In the genomic region with DNA sequence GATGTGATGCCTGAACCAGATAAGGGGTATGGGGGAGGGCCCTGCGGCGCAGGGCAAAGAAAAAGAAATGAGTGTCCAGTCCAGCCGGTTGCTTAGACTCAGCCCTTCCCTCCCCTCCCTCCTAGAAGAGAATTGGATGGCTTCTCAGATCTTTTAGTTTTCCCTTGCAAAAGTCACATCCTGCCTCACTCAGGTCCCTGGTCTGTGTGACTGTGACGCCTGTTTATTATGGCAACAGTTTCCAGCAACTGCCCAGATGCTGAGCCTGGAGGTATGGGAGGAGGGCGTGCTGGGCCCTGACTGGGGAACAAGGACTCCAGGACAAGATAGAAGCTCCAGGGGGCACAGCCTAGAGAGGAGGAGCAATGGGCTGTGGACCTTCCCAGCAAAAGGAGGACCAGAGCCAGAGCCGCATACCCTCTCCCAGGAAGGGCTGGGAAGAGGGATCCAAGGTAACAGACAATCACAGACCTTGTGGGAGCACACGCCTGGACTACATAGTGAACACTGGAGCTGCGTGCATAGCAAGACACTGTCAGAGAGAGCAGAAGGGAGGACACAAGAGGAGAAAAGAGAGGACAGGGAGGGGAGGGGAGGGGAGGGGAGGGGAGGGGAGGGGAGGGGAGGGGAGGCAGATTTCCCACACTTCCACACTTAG, we compare ENCODE assay signal across 9 mouse cellular contexts. TPM values are rescaled to one million over a fixed set of nuclear protein-coding genes. Genes with fewer than 3 reads are reported as not detected.
A peak's percentile ranks its signal among the peaks of the same experiment; 100 is the strongest.
DNase-seq lines count a peak whose midpoint lies in the region; ATAC-seq and TF ChIP-seq lines count a peak whose summit lies in the region.
"Had no signal": no experiment of that assay in that cellular context is flagged by ENCODE, and none has a peak within 500 bp of the region (broad histone marks: within the 10 kb centered on the region; RNA-seq: fewer than 3 reads in every experiment).

A gene (plus strand): TSS at position 269 of the 658 bp plus-strand sequence.

- H3K36me3 ChIP-seq in forebrain, embryonic 11.5 days (ENCODE audit: control insufficient read depth, insufficient read depth, low read length) = no peaks in the 10 kb centered on the region
- H3K36me3 ChIP-seq in forebrain, embryonic 16.5 days (ENCODE audit: control insufficient read depth, insufficient read depth) = no peaks in the 10 kb centered on the region
- H3K36me3 ChIP-seq in forebrain, embryonic 13.5 days (ENCODE audit: poor library complexity, severe bottlenecking) = no peaks in the 10 kb centered on the region
- H3K36me3 ChIP-seq in hindbrain, embryonic 11.5 days (ENCODE audit: control insufficient read depth, insufficient read depth, low read length) = no peaks in the 10 kb centered on the region

- no peak for ATAC-seq in forebrain, embryonic 11.5 days (replicated peaks; ENCODE audit: low FRiP score)
- no peak for ATAC-seq in forebrain, embryonic 16.5 days
- no peak for ATAC-seq in forebrain, embryonic 13.5 days
- no peak for ATAC-seq in hindbrain, embryonic 11.5 days (ENCODE audit: low FRiP score)

- 23% methylated on average over 8 of the region's 8 CpGs for WGBS in forebrain, embryonic 11.5 days
- WGBS in forebrain, embryonic 16.5 days = 32% methylated on average over 7 of the region's 8 CpGs
- WGBS in forebrain, embryonic 13.5 days = 23% methylated on average over 7 of the region's 8 CpGs
- 15% methylated on average over 6 of the region's 8 CpGs for WGBS in hindbrain, embryonic 11.5 days

- H3K9me3 ChIP-seq in forebrain, embryonic 11.5 days (ENCODE audit: control insufficient read depth, low read length) = no peaks in the 10 kb centered on the region
- H3K9me3 ChIP-seq in forebrain, embryonic 16.5 days (ENCODE audit: control insufficient read depth, low read length) = no peaks in the 10 kb centered on the region
- no peaks in the 10 kb centered on the region for H3K9me3 ChIP-seq in forebrain, embryonic 13.5 days (replicated peaks)
- no peaks in the 10 kb centered on the region for H3K9me3 ChIP-seq in hindbrain, embryonic 11.5 days (ENCODE audit: control insufficient read depth, low read length)

- peaks cover 9% of the 10 kb centered on the region; the same call in 1 of the 2 replicates for H3K4me1 ChIP-seq in forebrain, embryonic 11.5 days (replicated peaks; ENCODE audit: control insufficient read depth, insufficient read depth, low read length)
- peaks cover 19% of the 10 kb centered on the region for H3K4me1 ChIP-seq in forebrain, embryonic 16.5 days (replicated peaks; ENCODE audit: control insufficient read depth, insufficient read depth, low read length)
- H3K4me1 ChIP-seq in forebrain, embryonic 13.5 days = peaks cover 23% of the 10 kb centered on the region
- H3K4me1 ChIP-seq in hindbrain, embryonic 11.5 days (replicated peaks; ENCODE audit: control insufficient read depth, insufficient read depth, low read length) = peaks cover 6% of the 10 kb centered on the region

- H3K9ac ChIP-seq in forebrain, embryonic 11.5 days (ENCODE audit: low read length) = peak within 1 kb of the TSS; percentile 5; the same call in 1 of the 2 replicates
- no peak within 1 kb of the TSS for H3K9ac ChIP-seq in forebrain, embryonic 16.5 days (replicated peaks; ENCODE audit: low read depth, low read length)
- no peak within 1 kb of the TSS for H3K9ac ChIP-seq in forebrain, embryonic 13.5 days
- H3K9ac ChIP-seq in hindbrain, embryonic 11.5 days (ENCODE audit: low read depth, low read length) = no peak within 1 kb of the TSS; the same call in 1 of the 2 replicates

- intact Hi-C loops in left cerebral cortex, adult 2 months (cut with DNase I) = no loop called here

- H3K27ac ChIP-seq in forebrain, embryonic 11.5 days (ENCODE audit: low read depth, low read length) = no peak within 1 kb of the TSS
- H3K27ac ChIP-seq in forebrain, embryonic 16.5 days (ENCODE audit: low read length) = no peak within 1 kb of the TSS
- H3K27ac ChIP-seq in forebrain, embryonic 13.5 days = no peak within 1 kb of the TSS
- no peak within 1 kb of the TSS for H3K27ac ChIP-seq in hindbrain, embryonic 11.5 days (ENCODE audit: low read depth, low read length)
- H3K27ac ChIP-seq in left cerebral cortex, adult 2 months = no peak within 1 kb of the TSS

- DNase-seq in forebrain, embryonic 11.5 days (ENCODE audit: low spot score) = no peak
- DNase-seq in hindbrain, embryonic 11.5 days (ENCODE audit: low spot score) = peak; percentile 29
- peak; percentile 21 to 50 for DNase-seq in lung, postnatal 4 days
- peak; percentile 45 for DNase-seq in testis, postnatal 10 days (ENCODE audit: low spot score)
- no peak for DNase-seq in left cerebral cortex, adult 2 months (ENCODE audit: extremely low spot score in 1 of 2, low spot score in 2 of 2)
- no peak for DNase-seq in natural killer cell, adult 2 months (ENCODE audit: low spot score in 2 of 2)

- H3K4me2 ChIP-seq in forebrain, embryonic 11.5 days (ENCODE audit: low read depth, low read length, severe bottlenecking) = peak within 1 kb of the TSS; percentile 31; the same call in 1 of the 2 replicates
- H3K4me2 ChIP-seq in forebrain, embryonic 16.5 days (ENCODE audit: low read length) = no peak within 1 kb of the TSS
- H3K4me2 ChIP-seq in forebrain, embryonic 13.5 days = peak within 1 kb of the TSS; percentile 39
- peak within 1 kb of the TSS; percentile 24 for H3K4me2 ChIP-seq in hindbrain, embryonic 11.5 days (replicated peaks; ENCODE audit: low read depth, low read length)

- no peaks in the 10 kb centered on the region for H3K27me3 ChIP-seq in forebrain, embryonic 11.5 days (ENCODE audit: control insufficient read depth, insufficient read depth, low read length)
- H3K27me3 ChIP-seq in forebrain, embryonic 16.5 days (replicated peaks; ENCODE audit: control insufficient read depth, insufficient read depth, low read length) = no peaks in the 10 kb centered on the region
- H3K27me3 ChIP-seq in forebrain, embryonic 13.5 days = peaks cover 6% of the 10 kb centered on the region
- H3K27me3 ChIP-seq in hindbrain, embryonic 11.5 days (ENCODE audit: control insufficient read depth, insufficient read depth, low read length) = no peaks in the 10 kb centered on the region

- no peak for TF ChIP-seq CTCF in left cerebral cortex, adult 2 months (IDR thresholded peaks at IDR 0.05)

- no peak within 1 kb of the TSS for H3K4me3 ChIP-seq in forebrain, embryonic 11.5 days (ENCODE audit: low read depth, low read length)
- no peak within 1 kb of the TSS for H3K4me3 ChIP-seq in forebrain, embryonic 16.5 days (replicated peaks; ENCODE audit: low read length)
- H3K4me3 ChIP-seq in forebrain, embryonic 13.5 days = no peak within 1 kb of the TSS
- 0 out of 2 replicates have a peak within 1 kb of the TSS, but pooled peaks have one; percentile 6 for H3K4me3 ChIP-seq in hindbrain, embryonic 11.5 days (ENCODE audit: low read depth, low read length)
- H3K4me3 ChIP-seq in left cerebral cortex, adult 2 months = no peak within 1 kb of the TSS

RNA-seq across cellular contexts. Expression of the gene that starts here (rescaled TPM):
- not detected in 2 replicates for polyA plus RNA-seq in forebrain, embryonic 11.5 days (2014; fragmentation: Nextera tagmentation; extraction: Ambion mirVana)
- 0.17 TPM in 1 of 2 replicates, not detected in the other for polyA plus RNA-seq in forebrain, embryonic 16.5 days (2015; fragmentation: Nextera tagmentation; extraction: Ambion mirVana)
- not detected in 2 replicates for polyA plus RNA-seq in forebrain, embryonic 13.5 days (2015; fragmentation: Nextera tagmentation; extraction: Ambion mirVana)
- polyA plus RNA-seq in hindbrain, embryonic 11.5 days (2014; fragmentation: Nextera tagmentation; extraction: Ambion mirVana) = 0.14 TPM in 1 of 2 replicates, not detected in the other
- not detected for total RNA-seq in left cerebral cortex, adult 2 months (2021)
- total RNA-seq: neutrophil, adult 5-6 weeks had no signal

Comparison
In these comparisons a context has a peak if more than half of its experiments do, and no peak if none do; other contexts are left out.
1. Peak in DNase-seq, H3K4me3 ChIP-seq and H3K4me2 ChIP-seq in hindbrain, embryonic 11.5 days; RNA of the gene not detected or under 1 TPM.
2. DNase-seq: peak in lung, postnatal 4 days (2 of 2) and testis, postnatal 10 days (single experiment); none in forebrain, embryonic 11.5 days (single experiment), left cerebral cortex, adult 2 months (0 of 2) and natural killer cell, adult 2 months (0 of 2).